Mouse (Mus musculus) bone marrow macrophage, adult 2 months (primary cell): ENCODE measurements around the gene Cirbp.

Experiments
- CTCF ChIP-seq: IDR thresholded peaks from 2 replicates; pipeline ENCODE4 v1.5.1; 2012; ENCODE audit warnings: low read depth, mild to moderate bottlenecking, low read length, moderate library complexity
- POLR2A ChIP-seq: IDR thresholded peaks from 2 replicates; pipeline ENCODE4 v1.6.1; 2012; ENCODE audit warnings: mild to moderate bottlenecking, low read depth, low read length, borderline replicate concordance

GRCm38 (mm10) chr10:80177441-80178279 lies 11.9 kb downstream of the Cirbp start:
- no peak for TF ChIP-seq POLR2A
- no peak for TF ChIP-seq CTCF
